Mouse (Mus musculus): Measurements from ENCODE around the gene Nepro.

DNA sequence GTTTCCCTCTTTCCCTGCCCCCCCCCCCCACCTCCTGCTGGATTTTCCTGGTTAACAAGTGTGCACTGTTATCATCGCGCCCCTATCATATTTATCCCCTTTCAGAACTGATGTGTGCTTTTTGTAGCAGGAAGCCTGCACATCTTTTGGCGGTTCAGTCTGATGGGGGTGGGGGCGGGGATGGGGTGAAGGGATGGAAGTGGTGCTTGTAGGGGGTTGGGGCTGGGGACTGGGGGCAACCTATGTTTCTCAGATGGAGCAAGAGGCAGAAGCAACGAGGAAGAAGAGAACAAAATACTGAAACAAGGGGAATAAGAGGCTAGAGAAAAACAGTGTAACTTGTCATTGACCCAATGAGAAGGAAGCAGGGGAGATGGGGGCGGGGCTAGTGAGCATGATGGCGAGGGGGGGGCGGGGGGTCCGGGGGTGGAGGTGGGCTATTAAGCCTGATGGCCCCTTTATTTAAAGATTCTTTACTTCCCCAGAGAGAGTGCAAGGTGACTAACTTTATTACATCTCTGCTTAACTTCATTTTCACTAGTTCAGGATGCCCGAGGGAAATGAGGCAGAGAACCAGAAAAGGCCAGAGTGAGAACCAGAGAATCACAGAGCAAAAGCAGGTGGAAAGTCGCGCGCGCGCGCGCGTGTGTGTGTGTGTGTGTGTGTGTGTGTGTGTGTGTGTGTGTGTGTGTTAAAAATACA lies 36.2 kb upstream of the Nepro start:
- TF ChIP-seq CTCF (IDR thresholded peaks at IDR 0.05; ENCODE audit: control insufficient read depth, insufficient read depth, insufficient replicate concordance, low read depth, low read length) (no peak), POLR2A (IDR thresholded peaks at IDR 0.05; ENCODE audit: control insufficient read depth, low read depth, low read length) (no peak)

Measured in testis, adult 2 months (tissue).